Mouse (Mus musculus) induced T-regulatory cell, adult 2 months (primary cell): ENCODE data around the gene Asb17.

Experiments
- DNase-seq: peaks from one replicate; pipeline ENCODE4 v3.0.0-alpha.2; 2012; ENCODE audit warnings: low read depth

The Asb17 gene

GRCm38 (mm10) chr3:153888141-153888540 is 44.1 kb downstream of the Asb17 start:
- DNase-seq = no peak

GRCm38 (mm10) chr3:153889188-153889781 is 45.3 kb downstream of the Asb17 start:
- no peak for DNase-seq

GRCm38 (mm10) chr3:153895454-153895853 is 51.4 kb downstream of the Asb17 start:
- peak; percentile 49 for DNase-seq

- DNase-seq = no peak
Observed at GRCm38 (mm10) chr3:153897216-153897615, 53.2 kb downstream of the Asb17 start.

GRCm38 (mm10) chr3:153901904-153902303 is 57.9 kb downstream of the Asb17 start:
- no peak for DNase-seq

GRCm38 (mm10) chr3:153902595-153902994 is 58.6 kb downstream of the Asb17 start:
- no peak for DNase-seq

- DNase-seq = no peak
Observed at GRCm38 (mm10) chr3:153904586-153904985, 60.6 kb downstream of the Asb17 start.
